Mouse (Mus musculus): ENCODE data around the gene Nnmt.

The Nnmt gene

DNA sequence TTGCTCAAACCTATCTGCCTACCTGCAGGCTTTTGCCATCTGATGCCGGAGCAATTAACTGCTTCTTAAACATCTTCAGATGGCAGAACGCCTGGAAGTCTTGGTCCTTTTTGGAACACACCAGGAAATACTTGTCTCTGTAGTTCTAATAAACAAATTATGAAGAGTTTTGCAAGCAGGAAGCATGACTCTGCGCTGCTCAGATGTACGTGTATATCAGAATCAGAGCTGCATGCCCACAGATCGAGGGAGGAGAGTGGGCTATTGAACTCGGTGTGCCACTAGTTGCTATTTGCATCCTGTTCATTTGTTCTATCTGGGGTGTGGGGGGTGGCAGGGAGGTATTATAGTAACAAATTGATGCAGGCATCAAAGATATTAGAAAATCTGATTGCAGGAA is 28.2 kb upstream of the Nnmt start:
- DNase-seq = no peak

DNA sequence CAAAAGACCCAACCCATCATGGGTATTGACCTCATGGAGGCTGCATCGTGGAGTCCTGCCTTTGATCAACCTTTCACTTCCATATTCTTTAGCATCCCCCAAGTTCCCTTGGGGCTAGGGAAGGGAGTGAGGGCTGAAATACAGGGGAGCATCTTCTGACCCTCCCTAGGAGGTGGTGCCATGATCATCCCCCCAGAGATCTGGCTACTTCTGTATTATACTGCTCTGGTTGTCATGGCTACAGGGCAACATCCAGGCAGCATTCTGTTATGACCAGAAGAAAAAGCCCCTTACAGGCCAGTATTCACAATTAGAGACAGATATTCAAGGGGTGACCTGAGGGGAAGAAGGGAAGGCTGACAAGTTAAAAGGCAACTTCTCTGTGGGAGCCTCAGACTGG is 14.3 kb upstream of the Nnmt start:
- no peak for DNase-seq

DNA sequence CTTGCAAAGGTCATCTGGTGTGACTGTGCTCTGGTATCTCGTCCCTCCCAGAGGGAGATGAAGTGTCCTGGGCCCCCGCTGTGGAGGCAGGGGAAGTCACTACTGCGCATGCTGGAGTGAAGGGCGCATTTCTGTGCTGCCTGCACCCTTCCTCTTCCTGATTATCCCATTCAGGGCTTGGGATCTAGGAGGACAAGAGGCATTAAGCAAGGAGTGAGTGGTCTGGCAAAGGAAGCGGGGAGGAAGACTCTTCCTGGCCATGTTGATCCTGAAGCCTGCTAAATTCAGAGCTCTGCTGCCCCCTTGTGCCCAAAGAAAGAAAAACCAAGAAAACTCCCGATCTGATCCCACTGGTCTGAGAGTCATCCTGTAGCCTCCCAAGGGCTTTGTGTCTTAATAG is 13.6 kb upstream of the Nnmt start:
- DNase-seq = peak; percentile 58 to 68

DNA sequence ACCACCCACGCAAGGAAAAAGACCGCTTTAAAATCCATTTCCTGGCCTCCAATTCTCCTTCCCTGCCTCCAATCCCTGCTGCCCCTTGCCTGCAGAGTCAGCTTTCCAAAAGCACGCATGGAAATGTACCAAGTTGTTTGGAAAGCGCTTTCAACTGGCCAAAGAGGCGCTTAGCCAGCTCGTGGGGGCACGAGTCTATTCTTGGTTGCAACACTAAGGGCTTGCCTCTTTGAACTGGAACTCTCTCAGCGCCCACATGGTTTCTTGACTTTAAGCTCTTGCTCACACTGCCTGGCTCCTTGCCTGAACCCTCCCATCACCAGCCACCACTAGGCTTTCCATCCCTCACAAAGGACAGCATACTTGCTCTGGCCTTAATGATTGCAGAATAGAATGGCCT is 13.2 kb upstream of the Nnmt start:
- DNase-seq = peak; percentile 3

DNA sequence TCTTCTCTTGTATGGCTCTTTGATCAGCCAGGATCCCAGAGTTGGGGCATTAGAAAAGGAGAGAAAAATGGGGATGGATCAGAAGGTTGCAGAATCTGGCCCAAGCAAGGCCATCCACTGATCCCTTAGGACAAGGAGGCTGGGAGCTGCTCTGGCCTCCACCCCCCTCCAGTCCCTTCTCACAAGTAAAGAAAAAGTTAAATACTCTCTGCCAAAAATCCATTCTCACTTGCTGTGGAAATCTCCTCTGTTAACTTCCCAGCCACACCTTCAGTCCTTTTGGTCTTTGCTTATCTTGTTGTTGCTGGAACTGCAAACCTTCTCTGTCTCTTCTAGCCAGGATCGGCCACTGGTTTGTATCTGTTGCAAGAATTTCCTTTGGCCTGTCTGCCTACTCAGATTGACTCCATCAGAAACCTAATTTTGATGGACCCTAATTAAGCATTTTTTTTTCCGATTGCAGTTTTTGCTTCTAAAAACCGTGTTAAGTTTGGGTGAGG is 12.6 kb upstream of the Nnmt start:
- DNase-seq = no peak

DNA sequence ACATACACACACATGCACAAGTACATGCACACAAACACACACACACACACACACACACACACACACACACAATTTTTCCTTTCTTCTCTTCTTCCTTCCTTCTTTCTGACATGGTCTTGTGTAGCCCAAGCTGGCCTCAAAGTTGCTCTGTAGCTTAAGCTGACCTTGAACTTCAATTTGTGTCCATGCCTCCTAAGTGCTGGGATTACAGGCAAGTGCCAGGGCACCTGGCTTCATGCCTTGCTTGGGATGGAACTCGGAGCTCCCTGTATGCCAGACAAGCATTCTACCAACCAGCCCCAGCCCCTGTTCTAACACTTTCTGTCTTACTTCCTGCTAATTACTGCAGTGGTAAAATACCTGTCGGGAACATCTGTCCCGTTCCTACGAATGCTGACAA is 8.3 kb upstream of the Nnmt start:
- DNase-seq = no peak

DNA sequence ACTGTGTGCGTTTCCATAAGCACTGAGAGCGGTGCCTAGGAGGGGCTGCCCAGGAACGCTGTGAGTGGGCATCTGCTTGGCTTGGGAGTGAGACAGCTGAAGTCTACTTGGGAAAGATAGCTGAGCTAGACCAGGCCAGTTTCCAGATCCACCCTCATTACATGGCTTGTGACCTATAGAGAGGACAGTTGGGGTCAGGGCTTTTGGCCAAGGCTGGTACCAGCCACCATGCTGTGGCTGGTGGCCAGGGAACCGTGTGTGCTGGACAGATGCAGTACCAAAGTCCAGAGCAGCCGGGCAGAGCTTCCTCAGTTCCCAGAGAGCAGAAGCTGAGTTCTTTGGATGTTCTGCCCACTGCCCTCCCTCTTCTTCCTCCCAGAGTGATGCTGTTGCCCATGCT is 7.6 kb upstream of the Nnmt start:
- no peak for DNase-seq

DNA sequence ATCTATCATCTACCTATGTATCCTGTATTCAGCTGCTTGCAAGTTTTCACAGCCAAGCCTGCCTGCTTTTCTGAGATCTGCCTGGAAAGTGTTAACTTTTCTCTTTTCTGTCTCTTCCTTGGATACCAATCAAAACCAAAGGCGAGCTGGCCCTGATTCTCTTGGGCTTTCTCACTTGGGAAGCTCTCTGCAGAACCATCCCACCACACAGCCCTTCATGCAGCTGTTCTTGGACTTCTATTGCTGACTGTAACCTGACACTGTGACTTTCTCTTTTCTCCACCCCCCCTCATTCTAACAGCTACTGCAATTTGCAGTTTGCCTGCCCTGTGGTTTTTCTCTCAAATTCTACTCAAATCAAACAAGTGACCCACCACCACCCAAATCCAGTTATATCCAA is 6.1 kb upstream of the Nnmt start:
- no peak for DNase-seq

DNA sequence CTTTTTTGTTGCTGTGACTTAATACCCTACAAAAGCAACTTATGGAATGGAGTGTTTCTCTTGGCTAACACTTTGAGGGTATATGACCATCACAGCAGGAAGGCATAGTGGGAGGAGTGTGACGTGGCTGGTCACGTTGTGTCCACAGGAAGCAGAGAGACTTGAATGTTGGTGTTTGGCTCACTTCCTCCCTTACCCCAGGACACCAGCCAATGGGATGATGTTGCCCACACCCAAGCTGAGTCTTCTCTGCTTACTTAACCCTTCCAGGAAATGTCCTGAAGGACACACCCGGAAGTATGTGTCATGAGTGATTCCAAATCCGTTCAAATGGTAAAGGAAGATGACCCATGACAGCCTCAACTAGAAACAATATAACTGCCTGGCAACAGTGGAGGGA is 4.8 kb upstream of the Nnmt start:
- no peak for DNase-seq

DNA sequence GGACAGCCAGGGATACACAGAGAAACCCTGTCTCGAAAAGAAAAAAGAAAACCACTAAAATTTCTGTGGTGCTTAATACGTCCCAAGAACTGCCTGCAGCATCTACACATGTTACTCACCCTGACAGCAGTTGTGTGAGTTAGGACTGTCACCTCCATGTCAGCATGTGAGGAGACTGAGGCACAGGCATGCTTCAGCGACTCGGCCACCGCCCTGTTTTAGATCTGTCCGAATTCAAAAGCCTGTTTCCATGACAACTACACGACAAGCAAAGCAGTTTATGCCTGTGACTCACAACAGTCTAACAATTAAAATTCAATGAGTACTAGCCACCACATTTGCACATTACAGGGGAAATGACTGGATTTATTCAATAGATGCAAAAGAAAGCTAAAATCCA is 2.5 kb upstream of the Nnmt start:
- no peak for DNase-seq

DNA sequence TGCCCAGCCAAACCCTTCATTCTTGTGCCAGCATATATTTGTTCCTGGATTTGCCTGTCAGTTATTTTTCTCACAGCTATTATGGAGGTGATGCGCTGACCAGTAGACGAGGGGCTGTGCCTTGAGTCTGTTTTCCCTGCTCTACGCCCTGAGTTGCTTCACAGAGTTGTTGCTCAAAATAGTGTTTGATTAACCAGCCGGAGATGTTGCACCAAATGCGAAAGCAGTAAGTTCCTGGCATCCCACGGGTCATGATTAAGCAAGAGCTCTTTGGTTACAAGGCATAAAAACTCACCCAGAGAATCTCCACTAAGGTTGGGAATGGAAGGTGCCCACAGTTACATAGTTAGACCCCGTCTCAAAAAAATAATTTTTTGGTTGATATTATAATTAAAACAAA is 1.2 kb upstream of the Nnmt start:
- no peak for DNase-seq

DNA sequence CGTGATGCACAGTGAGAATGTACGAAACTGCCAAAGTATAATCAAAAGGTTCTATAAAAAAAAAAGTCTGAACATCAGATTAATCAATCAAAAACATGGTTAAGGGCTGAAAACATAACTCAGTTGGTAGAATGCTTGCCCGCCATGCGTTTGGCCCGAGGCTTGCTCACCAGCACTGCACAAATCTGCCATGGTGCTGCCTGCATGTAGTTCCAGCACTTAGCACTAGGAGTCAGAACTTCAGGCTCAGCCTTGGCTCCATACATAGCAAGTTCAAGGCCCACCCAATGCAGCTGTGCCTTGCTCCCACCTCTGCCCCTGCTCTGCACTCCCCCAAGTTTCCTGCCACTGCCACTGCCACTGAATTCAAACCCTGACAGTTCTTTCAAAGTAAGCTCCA is 744 bp upstream of the Nnmt start:
- no peak for DNase-seq

DNA sequence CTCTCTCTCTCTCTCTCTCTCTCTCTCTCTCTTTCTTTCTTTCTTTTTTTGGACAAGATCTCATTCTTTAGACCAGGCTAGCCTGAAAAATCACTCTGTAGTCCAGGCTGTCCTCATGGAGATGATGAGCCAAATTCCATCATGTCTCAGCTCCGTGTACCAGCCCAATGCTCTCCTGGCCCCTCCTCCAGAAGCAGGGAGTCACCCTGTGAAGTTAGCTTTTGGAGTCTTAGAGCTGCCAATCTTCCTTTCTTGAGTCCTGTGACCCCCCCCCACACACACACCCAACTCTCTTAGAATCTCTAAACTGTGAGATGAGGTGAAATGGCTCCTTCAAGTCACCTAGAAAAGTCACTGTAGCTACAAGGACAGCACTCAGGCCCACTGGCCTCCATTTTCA is 727 bp downstream of the Nnmt start:
- no peak for DNase-seq

DNA sequence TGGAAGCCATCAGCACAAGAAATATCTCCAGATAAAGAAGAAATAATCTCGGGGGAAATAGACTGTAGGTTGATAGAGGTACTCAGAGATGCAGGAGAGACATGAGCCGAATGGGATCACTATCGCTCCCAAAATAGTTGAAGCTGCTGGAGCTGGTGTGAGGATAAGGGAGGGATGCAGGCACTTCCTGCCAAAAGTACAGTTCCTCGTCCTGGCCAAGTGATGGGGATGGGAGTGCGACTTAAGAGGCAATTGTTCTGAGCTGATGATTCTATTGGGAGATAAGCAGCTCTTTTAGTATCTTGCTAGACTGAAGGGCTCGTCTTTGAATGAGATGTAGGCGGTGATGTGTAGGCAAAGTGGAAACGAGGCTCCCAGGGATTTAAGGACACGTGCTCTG is 4.1 kb downstream of the Nnmt start:
- no peak for DNase-seq

DNA sequence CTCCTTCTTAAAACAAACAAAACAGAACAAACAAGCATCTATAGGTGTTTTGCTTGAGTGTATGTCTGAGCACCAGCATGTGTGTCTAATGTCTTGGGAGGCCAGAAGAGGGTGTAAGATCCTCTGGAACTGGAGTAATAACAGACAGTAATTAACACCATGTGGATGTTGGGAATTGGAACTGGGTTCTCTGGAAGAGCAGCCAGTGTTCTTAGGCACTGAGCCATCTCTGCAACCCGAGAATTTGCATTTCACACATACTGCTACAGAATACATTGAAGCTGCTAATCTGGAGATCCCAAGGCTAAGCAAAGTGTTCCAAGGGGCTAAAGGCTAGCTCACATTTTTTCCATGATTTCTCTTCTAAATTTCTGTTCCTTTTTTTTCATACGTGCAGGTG is 4.9 kb downstream of the Nnmt start:
- no peak for DNase-seq

DNA sequence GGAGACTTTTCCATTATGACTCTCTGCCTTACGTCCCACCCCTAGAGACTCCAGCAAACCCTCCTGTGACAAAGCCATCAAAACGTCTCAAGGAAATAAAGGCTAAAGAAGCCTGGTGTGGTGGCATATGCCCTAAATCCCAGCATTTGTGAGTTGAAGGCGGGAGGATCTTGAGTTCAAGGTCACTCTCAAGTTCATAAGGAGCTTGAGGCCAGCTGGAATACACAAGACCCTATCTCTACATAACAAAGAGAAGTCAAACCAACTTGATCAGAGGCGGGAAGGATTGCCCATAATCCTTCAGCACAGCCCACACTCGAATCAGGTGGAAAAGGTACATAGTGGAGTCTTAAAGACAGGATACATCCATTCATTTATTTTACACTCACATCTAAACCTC is 7.5 kb downstream of the Nnmt start:
- DNase-seq = no peak

DNA sequence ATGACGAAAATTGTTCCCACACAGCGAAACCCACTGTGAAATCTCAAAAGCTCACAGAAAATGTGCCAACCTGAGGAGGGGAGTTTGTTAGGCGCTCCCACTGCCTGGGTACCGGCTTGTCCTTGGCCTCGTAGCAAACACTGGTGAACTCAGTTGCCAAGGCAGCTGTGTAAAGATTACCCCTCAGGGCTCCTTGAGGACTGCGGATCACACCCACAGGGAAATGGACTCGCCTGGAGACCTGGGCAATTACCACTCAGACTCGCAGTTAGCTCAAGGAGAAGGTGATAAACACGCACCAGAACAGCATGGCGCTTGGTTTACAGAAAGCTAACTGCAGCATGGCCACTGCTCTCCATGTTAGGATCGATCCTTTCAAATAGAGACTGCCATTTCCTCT is 8.0 kb downstream of the Nnmt start:
- DNase-seq = no peak

DNA sequence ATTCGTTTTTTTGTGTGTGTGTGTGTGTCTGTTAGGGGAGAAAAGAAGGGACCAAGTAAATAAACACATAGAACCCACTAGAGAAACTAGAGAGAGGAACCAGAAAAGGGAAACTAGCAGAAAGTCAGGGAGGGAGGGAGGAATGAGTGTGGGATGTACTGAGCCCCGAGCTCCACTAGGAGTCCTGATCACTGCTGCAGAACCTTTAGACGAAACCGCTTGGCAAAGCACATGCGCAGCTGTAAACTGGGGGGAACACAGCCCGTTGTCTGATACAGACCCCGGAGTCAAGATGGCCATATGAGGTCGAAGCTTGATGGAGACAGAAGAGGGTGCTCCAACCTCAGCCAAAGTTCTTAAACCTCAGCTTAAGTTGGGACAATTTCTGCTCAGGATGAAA is 11.0 kb downstream of the Nnmt start:
- DNase-seq = no peak

DNA sequence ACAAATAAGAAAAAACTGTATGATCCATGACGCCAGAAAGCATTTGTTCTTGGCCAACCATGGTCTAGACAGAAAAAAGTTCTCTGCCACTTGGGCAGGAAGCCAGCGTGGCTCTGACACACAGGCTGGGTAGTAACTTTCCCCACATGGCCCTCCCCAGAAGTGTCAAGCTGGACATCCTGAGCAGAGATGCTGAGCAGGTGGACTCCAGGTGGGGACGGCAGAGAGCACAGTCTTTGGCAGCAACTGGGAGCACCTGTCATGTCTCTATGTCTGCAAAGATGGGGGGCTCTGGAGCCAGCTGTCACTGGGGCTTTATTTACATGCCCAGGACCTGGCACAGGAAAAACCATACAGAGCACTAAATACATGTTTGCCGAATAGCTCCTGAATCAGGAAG is 14.3 kb downstream of the Nnmt start:
- DNase-seq = no peak

DNA sequence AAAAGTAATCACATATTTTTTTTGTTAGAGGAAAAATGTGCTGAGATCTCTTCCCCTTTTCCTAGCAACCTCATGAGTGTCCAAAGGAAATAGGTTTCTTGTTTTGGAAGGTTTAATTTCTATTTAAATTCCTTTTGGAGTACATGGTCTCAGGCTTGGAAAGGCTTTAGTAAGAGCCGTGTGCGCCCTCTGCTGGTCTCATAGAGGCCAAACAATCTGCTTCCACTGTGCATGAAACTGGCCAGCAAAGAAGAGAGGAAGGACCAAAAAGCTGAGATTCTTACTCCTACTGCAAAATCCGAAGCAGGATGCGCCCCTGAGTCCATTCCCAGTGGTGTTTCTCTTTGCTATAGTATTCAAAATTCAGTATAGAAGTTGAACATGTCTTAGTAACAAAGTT is 18.6 kb downstream of the Nnmt start:
- DNase-seq = peak; percentile 33 to 60

DNA sequence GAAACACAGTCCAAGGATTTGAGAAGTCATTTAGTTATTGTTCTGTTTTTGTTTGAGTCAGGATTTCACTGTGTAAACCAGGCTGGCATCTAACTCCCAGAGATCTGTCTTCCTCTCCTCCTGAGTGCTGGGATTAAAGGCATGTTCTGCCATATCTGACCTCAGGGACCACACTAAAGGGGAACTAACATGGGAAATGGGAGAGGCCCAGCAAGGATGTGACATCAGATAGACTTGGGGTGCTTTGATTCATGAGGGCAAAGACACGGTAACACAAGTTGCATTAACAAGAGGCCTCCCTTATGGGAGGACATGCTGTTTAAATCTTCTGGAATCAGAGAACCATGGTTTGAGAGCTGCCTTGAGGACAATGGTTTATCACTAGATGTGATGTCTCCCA is 24.1 kb downstream of the Nnmt start:
- DNase-seq = no peak

DNA sequence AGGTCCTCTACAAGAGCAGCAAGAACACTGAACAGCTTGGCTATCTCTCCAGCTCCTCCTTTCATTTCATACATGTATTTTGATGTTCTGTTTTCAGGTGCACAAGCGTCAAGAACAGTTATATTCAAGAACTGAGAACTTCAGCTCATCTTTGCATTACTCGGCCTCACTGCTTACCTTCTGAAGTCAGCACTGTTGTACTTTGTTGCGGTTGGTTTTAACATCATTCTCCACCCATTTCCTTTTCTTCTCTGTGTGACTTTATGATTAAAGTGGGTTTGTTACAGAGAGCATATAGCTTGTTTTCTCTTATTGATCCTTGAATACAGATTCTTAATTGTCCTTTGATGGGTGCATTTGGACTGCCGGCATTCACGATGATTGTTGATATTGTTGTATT is 42.6 kb downstream of the Nnmt start:
- no peak for DNase-seq

DNA sequence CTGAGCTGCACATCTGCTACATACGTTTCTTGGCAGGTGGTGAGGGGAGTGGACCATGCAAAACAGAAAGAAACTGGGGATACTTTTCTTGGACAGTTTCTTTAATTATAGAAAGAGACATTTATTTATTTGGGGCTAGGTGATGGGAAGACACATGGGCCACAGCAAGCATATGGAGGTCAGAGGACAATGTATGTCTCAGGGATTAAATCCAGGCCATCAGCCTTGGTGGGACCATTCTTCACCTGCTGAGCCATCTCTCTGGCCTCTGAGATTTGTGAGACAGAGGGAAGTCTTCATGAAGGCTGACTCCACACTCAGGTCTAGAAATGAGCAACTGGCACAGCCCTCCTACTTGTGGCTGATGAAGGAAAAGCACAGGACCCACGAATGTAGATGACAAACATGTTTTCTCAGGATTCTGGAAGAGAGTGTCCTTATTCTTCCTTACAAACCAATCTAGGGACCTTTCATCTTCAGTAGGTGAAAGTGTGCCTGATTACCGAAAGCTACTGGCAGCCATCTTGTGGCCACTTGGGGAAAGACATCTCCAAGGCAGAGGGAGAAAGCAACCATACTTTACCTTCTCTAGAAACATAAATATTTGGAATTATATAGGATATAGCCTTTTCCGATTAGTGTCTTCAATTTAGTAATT is 45.3 kb downstream of the Nnmt start:
- DNase-seq = peak; percentile 26 to 30

DNA sequence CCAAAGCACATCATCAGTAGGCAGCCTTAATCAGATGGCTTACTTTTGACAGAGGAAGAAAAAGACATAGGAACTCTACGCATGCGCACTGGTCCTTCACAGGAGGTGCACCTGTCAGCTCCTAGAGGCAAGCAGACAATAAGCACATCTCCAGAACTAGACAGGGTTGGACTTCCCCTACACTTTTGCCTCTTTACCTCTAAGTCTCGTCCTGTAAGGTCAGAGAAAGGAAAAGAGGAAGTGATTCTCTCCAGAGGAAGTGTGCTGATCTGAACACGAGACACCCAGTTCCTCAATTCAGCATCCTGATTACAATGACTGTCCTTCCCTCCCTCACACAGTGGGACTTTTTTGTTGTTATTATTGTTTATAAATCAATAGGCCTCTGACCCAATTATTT is 46.3 kb downstream of the Nnmt start:
- no peak for DNase-seq

DNA sequence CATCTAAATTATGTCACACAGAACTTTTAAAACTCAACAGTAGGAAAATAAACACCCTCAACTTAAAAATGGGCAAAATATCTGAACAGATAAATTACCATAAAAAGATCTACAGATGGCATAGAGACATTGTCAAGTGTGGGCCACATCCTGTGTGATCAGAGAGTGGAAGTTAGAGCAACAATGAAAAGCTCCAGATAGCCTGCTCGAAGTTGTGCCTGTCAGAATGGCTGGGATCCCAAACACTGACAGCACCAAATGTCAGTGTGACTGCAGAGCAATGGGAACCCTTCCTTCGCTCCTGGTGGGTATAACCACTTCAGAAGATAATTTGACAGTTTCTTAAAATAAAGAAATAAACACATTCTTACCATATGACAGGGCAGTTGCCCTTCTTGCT is 55.9 kb downstream of the Nnmt start:
- no peak for DNase-seq

DNA sequence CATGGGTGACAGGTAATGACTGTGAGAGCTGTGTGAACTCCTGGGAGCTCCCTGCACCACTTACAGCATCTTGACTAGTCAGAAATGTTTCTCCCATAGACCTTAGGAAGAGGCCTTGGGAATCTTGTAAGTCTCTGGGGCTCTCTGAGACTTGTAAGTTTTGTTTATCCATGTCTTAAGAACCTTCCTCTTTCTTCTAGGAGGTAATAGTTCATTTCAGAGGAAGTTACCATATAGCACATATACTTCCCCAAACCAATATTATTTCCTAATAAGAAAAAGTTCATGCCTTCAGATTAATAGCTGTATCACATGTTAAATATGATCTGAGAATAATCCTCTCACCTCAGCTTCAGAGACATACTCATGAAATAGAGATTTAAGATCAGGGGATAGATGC is 57.7 kb downstream of the Nnmt start:
- no peak for DNase-seq

Measured in cerebellum, adult 18-20 months (tissue).